ENCODE assay signal across 9 mouse cellular contexts in genomic region chr6:7120136-7120535, GRCm38 (mm10).
DNase-seq lines count a peak whose midpoint lies in the region; ATAC-seq lines count a peak whose summit lies in the region.
"Had no signal": no experiment of that assay in that cellular context is flagged by ENCODE, and none has a peak within 500 bp of the region (broad histone marks: within the 10 kb centered on the region; RNA-seq: fewer than 3 reads in every experiment).

No protein-coding gene starts in this region.

- H3K27ac ChIP-seq in embryonic facial prominence, embryonic 14.5 days (replicated peaks; ENCODE audit: low read depth, low read length): no peak overlapping the region
- H3K27ac ChIP-seq: limb, embryonic 12.5 days had no signal

- no peak for ATAC-seq in embryonic facial prominence, embryonic 14.5 days (ENCODE audit: low read depth)
- no peak for ATAC-seq in erythroblast, adult 5-6 weeks (replicated peaks; ENCODE audit: low FRiP score, poor library complexity, severe bottlenecking)

- H3K27me3 ChIP-seq in embryonic facial prominence, embryonic 14.5 days (replicated peaks; ENCODE audit: control insufficient read depth, insufficient read depth, low read length): no peaks in the 10 kb centered on the region
- H3K27me3 ChIP-seq: limb, embryonic 12.5 days had no signal

- no peaks in the 10 kb centered on the region for H3K4me1 ChIP-seq in embryonic facial prominence, embryonic 14.5 days (ENCODE audit: control insufficient read depth, insufficient read depth, low read length)
- H3K4me1 ChIP-seq: limb, embryonic 12.5 days had no signal

- no peak overlapping the region for H3K4me3 ChIP-seq in embryonic facial prominence, embryonic 14.5 days (ENCODE audit: low read depth, low read length)
- H3K4me3 ChIP-seq: limb, embryonic 12.5 days had no signal

- DNase-seq in gastrocnemius, adult 18-20 months (ENCODE audit: low spot score): peak; percentile 42
- DNase-seq in gastrocnemius, postnatal 25 days: no peak
- DNase-seq in urinary bladder, postnatal 36 days (ENCODE audit: low spot score in 2 of 2): peak; percentile 8 to 24
- no peak for DNase-seq in urinary bladder, postnatal 10 days (ENCODE audit: low spot score)
- DNase-seq in embryonic facial prominence, embryonic 14.5 days (ENCODE audit: low spot score): peak; percentile 16
- DNase-seq in layer of hippocampus, adult 11-12 months (ENCODE audit: low spot score): peak; percentile 56
- peak; percentile 69 for DNase-seq in lung, postnatal 36 days

- H3K36me3 ChIP-seq in embryonic facial prominence, embryonic 14.5 days (ENCODE audit: control insufficient read depth, insufficient read depth, low read length): no peaks in the 10 kb centered on the region
- H3K36me3 ChIP-seq: limb, embryonic 12.5 days had no signal

- H3K9ac ChIP-seq in embryonic facial prominence, embryonic 14.5 days (ENCODE audit: low read depth, low read length): no peak overlapping the region
- H3K9ac ChIP-seq: limb, embryonic 12.5 days had no signal

- WGBS in embryonic facial prominence, embryonic 14.5 days: 31% methylated on average over 4 of the region's 4 CpGs

- H3K9me3 ChIP-seq in embryonic facial prominence, embryonic 14.5 days (ENCODE audit: control insufficient read depth, low read length): no peaks in the 10 kb centered on the region
- H3K9me3 ChIP-seq: limb, embryonic 12.5 days had no signal

- H3K4me2 ChIP-seq in embryonic facial prominence, embryonic 14.5 days (ENCODE audit: low read depth, low read length): no peak overlapping the region
- H3K4me2 ChIP-seq: limb, embryonic 12.5 days had no signal

Comparison
In these comparisons a context has a peak if more than half of its experiments do, and no peak if none do; other contexts are left out.
1. DNase-seq: peak in gastrocnemius, adult 18-20 months (single experiment), urinary bladder, postnatal 36 days (2 of 2), embryonic facial prominence, embryonic 14.5 days (single experiment), layer of hippocampus, adult 11-12 months (single experiment) and lung, postnatal 36 days (single experiment); none in gastrocnemius, postnatal 25 days (single experiment) and urinary bladder, postnatal 10 days (single experiment).